Mouse (Mus musculus): ENCODE measurements around the gene Gm11627.
"Not testable (repeated sequence)": the region's sequence is repeated elsewhere in the genome, so short reads cannot be mapped to it uniquely, and the experiment has no call there.

The Gm11627 gene

GRCm38 (mm10) chr11:102564952-102565671, 14.1 kb downstream of the Gm11627 start:
- not testable (repeated sequence) for DNase-seq (ENCODE audit: low spot score)

DNA sequence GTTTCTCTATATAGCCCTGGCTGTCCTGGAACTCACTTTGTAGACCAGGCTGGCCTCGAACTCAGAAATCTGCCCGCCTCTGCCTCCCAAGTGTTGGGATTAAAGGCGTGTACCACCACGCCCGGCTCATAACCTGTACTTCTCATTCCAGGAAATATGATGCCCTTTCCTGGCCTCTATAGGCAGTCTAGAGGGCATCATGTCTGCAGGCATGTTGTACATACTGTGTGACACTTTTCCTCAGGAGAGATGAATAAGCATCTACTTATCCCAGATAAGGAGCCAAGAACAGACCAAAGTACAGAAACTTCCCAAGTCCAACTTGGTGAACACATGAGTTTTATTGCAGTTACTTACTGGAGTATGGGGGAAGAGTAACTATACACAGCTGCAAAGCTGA, 20.6 kb downstream of the Gm11627 start:
- DNase-seq (ENCODE audit: low spot score): no peak

GRCm38 (mm10) chr11:102557386-102557785, 21.9 kb downstream of the Gm11627 start:
- no peak for DNase-seq (ENCODE audit: low spot score)

DNA sequence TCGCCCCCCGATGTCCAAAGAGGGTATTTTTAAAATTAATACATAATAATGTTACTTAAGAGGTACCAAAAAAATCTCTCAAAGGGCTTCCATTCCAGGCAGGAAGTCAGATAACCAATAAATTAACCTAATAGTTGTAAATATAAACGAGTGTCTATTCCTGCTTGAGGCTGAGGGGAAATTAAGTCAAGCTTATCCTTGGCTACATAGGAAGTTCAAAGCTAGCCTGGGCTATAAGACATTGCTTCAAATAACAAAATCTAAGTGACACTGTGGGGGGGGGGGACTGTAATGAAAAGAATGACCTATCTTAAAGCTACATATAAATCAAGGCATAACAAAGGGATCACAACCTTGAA, 22.6 kb downstream of the Gm11627 start:
- no peak for DNase-seq (ENCODE audit: low spot score)

DNA sequence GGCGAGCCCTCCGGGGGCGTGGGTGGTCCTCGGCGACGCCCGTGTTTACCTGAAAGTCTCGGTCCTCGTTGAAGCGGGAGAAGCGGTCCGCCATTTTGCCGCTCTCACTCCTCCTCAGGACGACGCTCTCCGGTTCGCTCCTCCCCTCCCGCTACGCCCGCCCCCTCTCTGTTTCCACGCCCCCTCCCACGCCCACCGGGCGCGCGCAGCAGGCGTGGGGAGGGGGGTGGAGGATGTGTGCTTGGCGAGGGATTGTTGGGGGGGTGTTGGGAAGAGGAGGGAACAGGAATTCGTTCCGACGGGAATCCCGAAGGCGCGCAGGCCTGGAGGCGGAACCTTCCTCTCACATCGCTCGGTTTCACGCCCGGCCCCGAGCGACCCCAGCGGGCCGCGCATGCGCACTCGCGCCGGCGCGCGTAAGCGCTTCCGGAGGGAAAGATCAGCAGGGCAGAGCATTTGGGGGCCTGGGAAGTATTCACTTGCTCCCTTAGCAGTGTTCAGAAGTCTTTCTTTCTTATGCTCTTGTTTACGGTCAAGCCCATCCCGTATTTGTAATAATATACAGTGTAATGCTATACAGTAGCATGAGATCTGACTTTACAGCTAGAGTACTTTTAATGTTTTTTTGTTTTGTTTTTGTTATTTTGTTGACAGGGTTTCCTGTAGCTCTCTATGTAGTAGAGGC, 23.1 kb downstream of the Gm11627 start, which contains the start of gene Gpatch8:
TSS of gene Gpatch8 (minus strand) at position 362 of the 685 bp plus-strand sequence.
- peak; percentile 94 for DNase-seq (ENCODE audit: low spot score)

DNA sequence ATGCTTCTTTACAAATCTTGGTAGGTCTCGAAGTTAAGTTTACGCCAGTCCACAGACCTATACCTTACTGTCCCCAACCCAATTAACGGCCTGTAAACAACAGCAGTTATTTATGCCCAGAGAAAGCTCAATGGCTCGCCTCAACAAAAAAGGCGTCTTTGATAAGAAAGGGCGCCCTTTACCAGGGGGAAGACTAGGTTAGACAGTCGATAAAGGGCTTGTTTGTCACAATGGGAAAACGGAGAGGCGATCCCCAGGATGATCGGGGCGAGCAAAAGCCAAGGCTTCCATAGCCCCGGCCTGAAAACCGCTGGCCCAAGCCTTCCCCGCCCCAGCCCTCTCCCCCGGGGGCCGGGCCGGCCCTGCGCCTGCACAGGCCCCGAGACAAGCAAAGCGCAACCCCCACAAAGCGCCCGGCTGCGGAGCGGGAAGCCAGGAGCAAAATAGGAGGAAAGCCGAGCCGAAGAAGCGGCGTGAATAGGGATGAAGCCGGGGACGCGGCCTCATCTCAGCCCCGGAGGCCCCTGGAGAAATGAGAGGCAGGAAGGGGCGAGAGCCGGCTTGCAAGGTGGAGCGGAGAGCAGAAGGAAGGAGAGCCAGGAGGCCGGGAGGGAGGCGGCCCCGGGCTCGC, 23.7 kb downstream of the Gm11627 start:
- DNase-seq (ENCODE audit: low spot score): no peak

DNA sequence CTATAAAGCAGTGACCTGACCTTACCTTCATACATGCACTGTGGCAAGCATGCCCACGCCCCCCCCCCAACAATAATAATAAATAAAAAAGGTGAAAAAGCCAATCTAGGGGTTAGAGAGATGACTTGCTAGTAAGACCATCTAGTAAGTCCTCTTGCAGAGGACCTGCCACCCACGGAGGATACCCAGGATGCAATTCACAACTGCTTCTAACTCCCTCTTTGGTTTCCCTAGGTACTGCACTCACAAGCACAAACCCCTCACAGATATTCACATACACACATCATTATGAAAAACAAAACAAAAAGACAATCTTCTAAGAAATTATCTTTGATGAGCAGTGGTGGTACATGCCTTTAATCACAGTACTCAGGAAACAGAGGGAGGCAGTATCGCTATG, 27.2 kb downstream of the Gm11627 start:
- DNase-seq (ENCODE audit: low spot score): no peak

DNA sequence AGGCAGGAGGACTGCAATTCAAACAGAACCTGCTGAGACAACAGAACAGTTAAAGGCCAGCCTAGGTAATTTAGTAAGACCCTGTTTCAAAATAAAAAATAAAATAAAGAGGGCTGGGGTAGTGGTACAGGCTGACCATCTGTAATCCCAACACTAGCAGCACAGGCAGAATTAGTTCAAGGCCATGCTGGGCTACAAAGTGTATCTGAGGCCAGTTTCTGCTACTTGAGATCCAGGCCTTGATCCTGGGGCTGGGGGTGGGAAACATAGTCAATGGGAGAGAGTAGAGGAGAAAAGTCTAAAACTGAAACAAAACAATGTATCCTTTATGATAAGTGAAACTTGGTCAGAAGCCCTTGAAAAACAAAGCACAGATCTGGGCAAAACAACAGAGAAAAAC, 28.1 kb downstream of the Gm11627 start:
- DNase-seq (ENCODE audit: low spot score): no peak

- DNase-seq (ENCODE audit: low spot score): peak; percentile 22
Measured at GRCm38 (mm10) chr11:102541471-102541870, 37.8 kb downstream of the Gm11627 start.

DNA sequence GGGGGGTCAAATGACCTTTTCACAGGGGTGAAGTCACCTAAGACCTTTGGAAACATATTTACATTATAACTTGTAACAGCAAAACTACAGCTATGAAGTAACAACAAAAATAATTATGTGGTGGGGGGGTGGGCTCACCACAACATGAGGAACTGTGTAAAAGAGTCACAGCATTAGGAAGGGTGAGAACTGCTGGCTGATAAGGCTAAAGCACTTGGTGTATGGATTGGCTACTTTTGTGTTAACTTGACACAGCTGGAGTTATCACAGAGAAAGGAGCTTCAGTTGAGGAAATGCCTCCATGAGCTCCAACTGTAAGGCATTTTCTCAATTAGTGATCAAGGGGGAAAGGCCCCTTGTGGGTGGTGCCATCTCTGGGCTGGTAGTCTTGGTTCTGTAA, 39.0 kb downstream of the Gm11627 start:
- not testable (repeated sequence) for DNase-seq (ENCODE audit: low spot score)

GRCm38 (mm10) chr11:102539690-102540089, 39.6 kb downstream of the Gm11627 start:
- DNase-seq (ENCODE audit: low spot score): no peak

- no peak for DNase-seq (ENCODE audit: low spot score)
Measured at GRCm38 (mm10) chr11:102536210-102536609, 43.1 kb downstream of the Gm11627 start.

DNA sequence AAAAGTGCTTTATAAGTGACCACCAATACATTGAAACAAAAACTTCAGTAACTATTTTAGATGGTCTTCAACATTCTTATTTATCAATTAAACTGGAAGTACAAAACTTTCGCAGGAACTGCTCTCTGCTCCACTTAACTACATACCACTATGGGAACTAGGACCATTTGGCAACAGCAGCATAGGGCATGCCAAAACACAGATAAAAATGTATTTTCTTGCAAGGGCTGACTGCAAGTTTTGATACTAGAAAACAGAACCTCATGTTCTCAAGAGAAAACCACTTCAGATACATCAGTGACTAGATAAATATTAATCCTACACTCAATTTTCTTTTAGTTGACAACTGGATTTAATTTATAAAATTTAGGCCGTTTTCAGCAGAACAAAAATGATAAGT, 45.2 kb downstream of the Gm11627 start:
- DNase-seq (ENCODE audit: low spot score): no peak

DNA sequence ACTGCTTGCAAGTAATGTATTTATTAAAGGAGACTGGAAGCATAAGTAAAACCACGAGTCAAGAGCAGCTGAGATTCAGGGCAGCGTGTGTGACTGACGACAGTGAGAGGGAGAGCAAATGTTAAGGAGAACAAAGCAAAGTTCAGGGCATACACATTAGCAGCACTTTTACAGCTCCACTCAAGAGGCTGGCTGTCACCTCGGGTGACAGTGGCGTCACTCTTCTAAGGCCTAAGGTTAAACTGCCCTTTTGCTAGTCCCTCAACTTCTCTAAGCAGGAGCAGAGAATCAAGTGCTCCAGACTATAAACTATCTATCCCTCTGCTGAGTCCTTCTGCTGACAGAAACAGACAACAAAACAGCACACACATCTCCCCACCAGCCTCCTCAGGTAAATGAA, 47.8 kb downstream of the Gm11627 start:
- DNase-seq (ENCODE audit: low spot score): no peak

All from urinary bladder, postnatal 14 days (tissue).